Mouse (Mus musculus) limb, embryonic 10.5 days (tissue): ENCODE data around the gene Mreg. TPM values are rescaled to one million over a fixed set of nuclear protein-coding genes. Genes with fewer than 3 reads are reported as not detected.

Experiments
- DNase-seq: peaks from one replicate; pipeline ENCODE4 v3.0.0-alpha.2; 2017; ENCODE audit warnings: low spot score
- H3K27ac ChIP-seq: fragments of 300-500 bp; sonication (generic); 2 replicates; pipeline ENCODE4 v1.5.1; 2016; ENCODE audit warnings: mild to moderate bottlenecking
- H3K27me3 ChIP-seq: fragments of 300-500 bp; sonication (generic); 2 replicates; pipeline ENCODE4 v1.6.1; 2016; ENCODE audit warnings: low read depth, mild to moderate bottlenecking; ENCODE audit not compliant: poor library complexity, severe bottlenecking
- H3K36me3 ChIP-seq: fragments of 300-500 bp; sonication (generic); 2 replicates; pipeline ENCODE4 v1.6.1; 2016; ENCODE audit warnings: mild to moderate bottlenecking, moderate library complexity
- H3K4me1 ChIP-seq: fragments of 300-500 bp; sonication (generic); 2 replicates; pipeline ENCODE4 v1.6.1; 2016
- H3K4me3 ChIP-seq: fragments of 300-500 bp; sonication (generic); 2 replicates; pipeline ENCODE4 v1.5.1; 2016; ENCODE audit warnings: mild to moderate bottlenecking, moderate library complexity
- H3K9me3 ChIP-seq: fragments of 300-500 bp; sonication (generic); replicated peaks from 2 replicates; pipeline ENCODE4 v1.6.1; 2016; ENCODE audit warnings: mild to moderate bottlenecking
- WGBS: fragments of 180-500 bp; shearing (Covaris S2); methylation state at CpG from one replicate; pipeline ENCODE4 v1.1.7; 2016; 5-methylcytosine and 5-hydroxymethylcytosine counted together
- polyA plus RNA-seq: library from polyadenylated mRNA; unstranded; fragments of >200 nt; fragmentation: Nextera tagmentation; extraction: Ambion mirVana; gene quantifications from 2 replicates; pipeline ENCODE4 v1.2.1, GENCODE M21; 2016

The Mreg gene
- polyA plus RNA-seq, 1 experiment from 2014 or later = 4.4 TPM

DNA sequence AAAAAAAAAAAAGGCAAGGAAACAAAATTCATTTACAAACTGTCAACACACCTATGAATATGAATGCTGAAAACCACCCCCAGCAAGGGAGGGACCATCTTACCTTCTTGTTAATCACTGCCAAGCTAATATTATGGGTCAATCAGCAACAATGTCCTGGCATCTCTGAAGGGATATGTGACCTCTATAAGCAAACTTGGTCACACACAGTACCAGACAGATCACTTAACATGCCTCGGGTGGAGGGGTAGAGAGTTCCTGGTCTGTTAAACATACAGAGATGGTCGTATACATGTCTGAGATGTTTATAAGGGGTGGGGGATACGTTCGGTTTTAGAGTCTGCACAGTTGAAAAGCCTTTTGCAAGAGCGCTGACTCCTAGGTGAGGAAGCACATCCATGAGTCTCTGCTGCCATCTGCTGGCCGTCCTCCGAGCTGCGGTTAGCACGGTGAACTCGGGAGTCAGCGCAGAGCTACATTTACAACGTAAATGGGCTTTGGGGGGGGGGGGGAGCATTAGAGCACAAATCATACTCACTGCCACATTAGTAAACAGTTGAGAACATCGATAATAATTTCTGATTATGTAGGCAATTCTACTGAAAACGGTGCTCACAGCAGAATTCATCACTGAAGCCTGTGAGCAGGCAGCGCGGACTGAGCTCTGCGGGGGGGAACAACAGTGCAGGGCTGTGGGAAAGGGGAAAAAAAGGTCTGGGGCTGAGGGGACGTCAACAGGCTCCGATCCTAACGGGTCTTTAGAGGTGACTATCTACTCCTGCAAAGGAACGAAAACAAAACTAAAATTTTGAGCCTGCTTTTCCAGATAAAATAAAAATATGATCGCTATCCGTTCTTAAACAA, 88.4 kb downstream of the Mreg start:
- 36% methylated on average over 23 of the region's 23 CpGs for WGBS
- H3K4me3 ChIP-seq = no peak overlapping the region; the same call in 1 of the 2 replicates
- 0 out of 2 replicates have a peak, but pooled peaks cover 2% of the 10 kb centered on the region for H3K4me1 ChIP-seq
- no peak overlapping the region for H3K27ac ChIP-seq
- peak; percentile 98 for DNase-seq
- H3K27me3 ChIP-seq = no peaks in the 10 kb centered on the region
- H3K36me3 ChIP-seq = no peaks in the 10 kb centered on the region
- no peaks in the 10 kb centered on the region; the same call in 1 of the 2 replicates for H3K9me3 ChIP-seq

GRCm38 (mm10) chr1:72121608-72122185, 90.4 kb downstream of the Mreg start:
- 0 out of 2 replicates have a peak, but pooled peaks cover 2% of the 10 kb centered on the region for H3K4me1 ChIP-seq
- no peak overlapping the region for H3K27ac ChIP-seq
- no peaks in the 10 kb centered on the region for H3K27me3 ChIP-seq
- H3K9me3 ChIP-seq = no peaks in the 10 kb centered on the region; the same call in 1 of the 2 replicates
- DNase-seq = no peak
- 92% methylated on average over 17 of the region's 17 CpGs for WGBS
- H3K36me3 ChIP-seq = no peaks in the 10 kb centered on the region
- H3K4me3 ChIP-seq = no peak overlapping the region

DNA sequence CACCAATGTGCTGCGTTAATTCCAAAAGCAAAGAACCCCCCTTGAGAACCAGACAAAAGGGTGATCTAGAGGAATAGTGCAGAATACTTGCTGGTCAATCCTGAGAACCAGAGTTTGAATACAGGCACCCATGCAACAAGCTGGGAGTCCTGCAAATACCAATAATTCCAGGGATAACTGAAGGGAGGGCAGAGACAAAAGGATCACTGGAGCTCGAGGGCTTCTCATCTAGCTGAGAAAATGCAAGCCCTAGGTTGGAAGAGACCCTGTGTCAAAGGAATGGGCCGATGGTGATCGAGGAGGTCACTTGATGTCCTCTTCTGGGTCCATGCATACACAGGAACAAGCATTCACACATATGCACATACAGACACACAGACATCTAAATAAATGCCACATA, 92.1 kb downstream of the Mreg start:
- 83% methylated on average over 4 of the region's 4 CpGs for WGBS

GRCm38 (mm10) chr1:72114206-72114605, 97.9 kb downstream of the Mreg start:
- no peak for DNase-seq
- Histone ChIP-seq H3K9me3 (no peaks in the 10 kb centered on the region), H3K27ac (no peak overlapping the region), H3K4me1 (peaks cover under 1% of the 10 kb centered on the region; the same call in 1 of the 2 replicates), H3K27me3 (no peaks in the 10 kb centered on the region), H3K4me3 (no peak overlapping the region), H3K36me3 (no peaks in the 10 kb centered on the region)
- 84% methylated on average over 5 of the region's 5 CpGs for WGBS

More for the DNA sequence above, 92.1 kb downstream of the Mreg start:
- Histone ChIP-seq H3K36me3 (no peaks in the 10 kb centered on the region), H3K27ac (no peak overlapping the region), H3K4me1 (0 out of 2 replicates have a peak, but pooled peaks cover 2% of the 10 kb centered on the region), H3K9me3 (no peaks in the 10 kb centered on the region; the same call in 1 of the 2 replicates), H3K27me3 (no peaks in the 10 kb centered on the region), H3K4me3 (no peak overlapping the region)
- no peak for DNase-seq

Other genes with a start within 250 kb of the Mreg start
- 30.7 and 31.9 TPM in 2 replicates for gene Pecr, start 72.0 kb upstream of the Mreg start, polyA plus RNA-seq
- gene Tmem169, start 72.1 kb upstream of the Mreg start, polyA plus RNA-seq = 2.0 and 4.7 TPM in 2 replicates
- gene Xrcc5, start 95.1 kb upstream of the Mreg start, polyA plus RNA-seq = 52.9 and 69.5 TPM in 2 replicates